Mouse (Mus musculus) testis, adult 2 months (tissue): ENCODE measurements around the gene Tmem131l.

Experiments
- CTCF ChIP-seq: fragments of 200-500 bp; IDR thresholded peaks from 2 replicates; pipeline ENCODE4 v1.5.1; 2012; ENCODE audit warnings: low read depth, mild to moderate bottlenecking, inconsistent platforms, low read length, moderate library complexity; ENCODE audit not compliant: control insufficient read depth, insufficient read depth, insufficient replicate concordance
- POLR2A ChIP-seq: fragments of 200-500 bp; IDR thresholded peaks from 2 replicates; pipeline ENCODE4 v1.6.1; 2012; ENCODE audit warnings: low read depth, mild to moderate bottlenecking, inconsistent platforms, low read length, moderate library complexity; ENCODE audit not compliant: control insufficient read depth

DNA sequence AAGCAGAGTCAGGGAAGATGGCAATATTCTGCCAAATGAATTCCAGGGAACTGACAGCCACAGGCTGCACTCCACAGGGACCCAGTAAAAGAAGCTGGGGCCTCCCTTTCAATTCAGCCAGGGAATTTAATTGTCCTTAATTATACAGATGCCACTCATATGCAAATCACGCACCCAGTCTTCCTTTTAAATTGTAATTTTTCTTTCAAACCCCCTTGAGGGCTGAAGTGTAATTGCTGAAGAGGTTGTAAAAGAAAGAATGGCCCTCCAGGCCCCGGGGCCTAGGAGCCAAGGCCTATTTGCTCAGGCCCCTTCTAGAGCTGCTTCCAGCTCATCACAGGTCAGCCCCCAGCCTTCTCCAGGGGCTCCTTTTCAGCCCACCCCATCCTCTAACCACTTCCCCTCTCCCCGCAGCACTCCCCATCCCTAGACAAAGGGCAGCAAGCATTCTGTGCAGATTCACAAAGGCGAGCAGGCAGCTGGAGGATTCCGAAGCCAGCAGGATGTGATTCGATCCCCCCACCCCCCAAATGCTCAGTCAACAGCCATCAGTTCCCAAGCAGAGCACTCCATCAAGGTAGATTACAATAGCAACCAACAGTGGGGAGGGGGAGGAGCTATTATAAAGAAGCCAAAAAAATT lies 59.6 kb downstream of the Tmem131l start:
- TF ChIP-seq CTCF (no peak), POLR2A (no peak)
